Mouse (Mus musculus) cerebral cortex, adult 2 months (tissue): ENCODE data around the gene Mapk12.

Experiments
- WGBS: fragments of 180-500 bp; shearing (Covaris S2); methylation state at CpG from one replicate; pipeline ENCODE4 v1.1.7; 2018; 5-methylcytosine and 5-hydroxymethylcytosine counted together

The Mapk12 gene

DNA sequence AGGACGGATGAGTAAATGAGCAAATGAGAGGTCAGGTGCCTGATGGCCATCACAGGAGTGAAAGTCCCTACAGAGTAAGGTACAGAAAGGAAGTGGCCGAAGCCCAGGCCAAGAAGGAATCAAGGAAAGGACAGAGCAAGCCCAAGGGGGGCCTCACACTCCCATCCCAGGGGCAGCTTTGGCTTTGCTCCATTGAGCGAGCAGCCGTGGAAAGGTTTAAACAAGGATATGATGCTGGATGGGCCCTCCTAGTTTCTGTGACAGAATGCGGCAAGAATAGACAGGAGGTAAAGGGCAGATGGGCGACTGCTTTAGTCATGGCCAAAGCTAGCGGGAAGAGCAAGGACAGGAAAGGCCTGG lies 2.5 kb downstream of the Mapk12 start:
- 84% methylated on average over 7 of the region's 7 CpGs for WGBS

DNA sequence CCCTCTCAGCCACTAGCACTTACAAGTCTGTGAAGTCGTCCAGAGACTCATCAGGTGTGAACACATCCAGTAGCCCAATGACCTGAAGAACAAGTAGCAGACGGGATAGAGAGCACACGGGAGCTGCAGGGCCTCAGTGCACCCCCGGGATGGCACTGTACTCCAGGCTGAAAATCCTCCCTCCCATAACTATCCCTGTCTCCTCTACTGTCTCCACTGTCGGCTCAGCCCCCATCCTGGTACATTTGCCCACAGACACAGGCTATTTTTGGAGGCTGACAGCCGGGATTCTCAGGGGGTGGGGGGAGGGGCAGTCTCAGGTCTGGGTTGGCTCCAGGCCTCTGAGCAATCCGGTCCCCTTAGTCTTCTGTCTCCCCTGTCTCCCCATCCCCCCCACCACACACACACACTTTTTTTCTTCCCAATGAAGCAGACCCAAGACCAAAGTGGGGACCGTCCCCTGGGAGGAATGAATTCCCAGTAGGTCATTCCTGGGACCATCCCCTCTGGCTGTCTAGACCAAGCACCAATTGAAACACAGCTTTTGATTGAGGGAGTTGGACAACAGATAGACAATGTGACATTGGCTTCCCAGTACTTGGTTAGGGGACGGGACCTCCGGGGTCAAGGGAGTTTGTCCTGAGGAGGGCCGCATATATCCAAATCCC lies 3.0 kb downstream of the Mapk12 start:
- 58% methylated on average over 11 of the region's 11 CpGs for WGBS

DNA sequence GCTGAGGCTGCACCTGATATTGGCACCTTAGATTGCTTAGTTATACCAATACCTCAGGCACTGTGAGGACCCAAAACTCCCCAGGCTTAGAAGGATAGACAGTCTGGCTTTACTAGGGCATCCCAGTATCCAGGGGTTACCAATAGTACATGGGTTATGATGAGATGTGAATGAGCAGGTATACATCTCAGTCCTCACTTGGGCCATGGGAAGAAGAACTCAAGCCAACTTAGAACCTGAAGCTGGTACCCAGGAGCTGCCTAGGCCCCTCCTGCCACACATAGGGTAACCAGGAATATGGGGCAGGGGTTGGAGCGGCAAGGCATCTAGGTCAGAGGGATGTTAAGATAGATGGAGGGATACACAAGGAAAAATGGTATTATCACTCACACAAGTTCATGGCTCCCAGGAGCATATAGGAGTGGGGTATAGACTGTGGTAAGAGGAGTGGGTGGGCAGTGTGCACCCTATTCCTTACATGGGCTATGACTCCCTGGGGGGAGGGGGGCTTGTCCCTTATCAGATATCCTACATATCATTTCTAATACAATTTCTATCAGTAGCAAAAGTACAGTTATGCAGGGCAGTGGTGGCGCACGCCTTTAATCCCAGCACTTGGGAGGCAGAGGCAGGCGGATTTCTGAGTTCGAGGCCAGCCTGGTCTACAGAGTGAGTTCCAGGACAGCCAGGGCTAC lies 3.9 kb downstream of the Mapk12 start:
- WGBS = 98% methylated on average over 5 of the region's 5 CpGs

DNA sequence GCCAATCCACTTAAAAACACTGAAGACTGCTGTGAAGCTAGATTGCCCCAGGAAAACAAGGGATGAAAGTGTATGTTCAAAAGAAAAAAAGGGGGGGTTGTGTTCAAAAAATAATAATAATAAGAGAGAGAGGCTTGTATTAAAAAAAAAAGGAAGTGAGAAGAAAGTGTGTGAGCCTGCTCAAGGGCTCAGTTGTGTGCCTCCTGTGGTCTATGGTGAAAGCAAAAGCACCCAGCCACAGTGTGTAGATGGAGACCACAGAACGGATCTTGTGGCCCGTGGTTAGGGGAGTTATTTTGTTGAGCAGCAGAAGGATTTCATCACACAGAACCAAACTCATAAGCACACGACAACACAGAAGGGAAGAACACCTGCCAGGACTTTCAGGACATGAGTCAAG lies 9.2 kb downstream of the Mapk12 start:
- 94% methylated on average over 3 of the region's 3 CpGs for WGBS

DNA sequence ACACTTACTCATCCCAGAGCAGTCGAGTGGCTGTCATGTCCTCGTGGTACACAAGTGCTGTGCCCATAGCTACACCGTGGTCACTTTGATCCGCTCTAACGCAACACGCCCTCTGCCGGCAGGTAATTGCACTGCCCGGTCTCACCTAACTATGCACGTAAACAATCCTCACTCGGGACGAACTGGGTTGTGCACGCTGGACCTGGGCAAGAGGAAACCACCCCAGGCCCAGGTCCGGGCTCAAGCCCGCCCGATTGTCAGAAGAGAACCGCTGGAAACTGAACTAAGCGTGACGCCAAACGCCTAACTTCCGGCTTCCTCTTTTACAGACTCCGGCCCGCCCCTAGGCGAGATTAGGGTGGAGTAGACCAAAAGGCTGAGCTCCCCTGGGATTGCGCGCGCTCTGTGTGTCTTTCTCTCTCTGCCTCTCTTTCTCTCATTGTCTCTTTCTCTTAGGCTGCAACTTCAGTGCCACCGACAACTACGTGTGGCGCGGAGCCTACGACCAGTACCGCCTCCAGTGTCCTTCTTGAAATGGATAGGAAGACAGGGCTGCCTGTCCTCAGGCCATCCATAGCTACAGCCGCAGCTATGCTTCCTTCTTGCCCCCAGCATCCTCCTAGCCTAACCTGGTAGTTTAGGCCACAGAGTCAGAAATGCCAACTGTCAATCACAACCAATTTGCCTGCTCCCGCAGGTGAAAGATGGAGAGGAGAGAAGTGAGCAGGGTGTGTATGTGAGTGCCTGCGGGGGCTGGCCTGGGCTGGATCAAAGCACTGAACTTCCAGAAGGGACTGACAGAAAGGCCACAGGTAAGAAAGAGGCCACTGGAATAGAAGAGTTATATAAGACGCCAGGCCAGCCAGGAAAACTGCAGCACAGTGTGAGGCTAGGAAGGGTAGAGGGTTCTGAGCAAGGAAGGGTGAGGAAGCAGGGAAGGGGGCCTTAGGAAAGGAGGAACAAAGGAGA lies 11.8 kb downstream of the Mapk12 start, which contains the start of gene Hdac10:
Gene Hdac10, minus strand, starts transcription at position 319 of the 969 bp plus-strand sequence.
- WGBS = 2% methylated on average over 36 of the region's 36 CpGs

DNA sequence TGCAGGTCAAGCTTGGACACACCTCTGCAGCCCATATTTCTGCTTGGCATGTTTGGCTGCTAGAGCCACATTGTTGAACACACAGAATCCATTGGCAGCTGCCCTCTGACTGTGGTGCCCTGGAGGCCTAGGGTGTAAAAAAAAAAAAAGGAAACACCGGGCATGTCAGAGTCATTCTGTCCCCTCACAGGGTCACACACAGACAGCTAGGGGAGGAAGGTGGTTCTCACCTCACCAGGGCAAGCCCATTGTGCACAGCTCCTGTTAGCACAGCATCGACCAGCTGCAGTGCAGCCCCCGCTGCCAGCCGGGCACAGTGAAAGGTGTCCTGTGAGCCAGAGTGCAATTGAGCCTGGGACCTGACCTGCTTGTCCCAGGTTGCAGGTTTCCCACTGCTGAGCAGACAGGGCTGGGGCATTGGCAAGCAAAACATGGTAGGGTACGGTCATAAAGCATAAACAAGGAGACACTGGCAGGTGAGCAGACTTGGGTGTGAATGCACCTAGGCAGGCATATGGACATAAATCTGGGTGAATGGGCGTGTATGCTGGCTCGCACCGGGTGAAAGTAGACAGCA lies 13.1 kb downstream of the Mapk12 start:
- WGBS = 66% methylated on average over 8 of the region's 8 CpGs

DNA sequence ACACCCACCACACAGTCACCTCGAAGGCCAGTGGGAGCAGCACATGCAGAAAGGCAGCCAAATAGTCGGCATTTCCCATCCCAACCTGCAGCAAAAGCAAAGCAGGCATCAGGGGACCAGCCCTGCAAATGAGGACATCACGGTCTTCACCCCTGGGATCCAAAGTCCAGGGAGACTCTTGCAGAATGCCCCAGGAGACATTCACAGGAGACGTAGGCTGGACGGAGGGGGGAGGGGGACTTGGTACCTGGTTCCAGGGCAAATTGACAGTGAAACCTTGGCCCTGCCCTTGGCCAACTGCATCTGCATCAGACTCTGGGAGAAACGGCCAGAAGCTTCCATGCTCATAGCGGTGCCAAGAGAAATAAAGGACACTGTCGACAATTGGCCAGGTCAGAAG lies 13.9 kb downstream of the Mapk12 start:
- WGBS = 87% methylated on average over 8 of the region's 8 CpGs

DNA sequence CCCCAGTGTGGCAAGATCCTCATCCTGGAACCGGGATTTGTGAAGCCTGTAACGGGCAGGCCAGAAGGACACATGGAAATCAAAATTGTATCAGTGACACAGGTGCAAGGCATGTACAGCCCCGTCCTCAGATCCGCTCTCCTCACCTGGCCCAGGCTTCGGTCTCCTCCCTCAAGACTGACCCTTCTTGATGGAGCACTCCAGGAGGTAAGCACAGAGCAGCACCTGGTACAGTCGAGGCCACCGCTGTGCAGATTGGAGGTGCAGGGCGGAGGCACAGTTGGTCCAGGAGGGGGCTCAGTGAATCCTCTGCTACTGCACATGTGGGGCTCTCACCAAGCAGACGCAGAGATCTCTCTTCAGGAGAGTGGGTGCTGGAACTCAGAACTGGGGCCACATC lies 15.2 kb downstream of the Mapk12 start:
- WGBS = 96% methylated on average over 9 of the region's 9 CpGs

DNA sequence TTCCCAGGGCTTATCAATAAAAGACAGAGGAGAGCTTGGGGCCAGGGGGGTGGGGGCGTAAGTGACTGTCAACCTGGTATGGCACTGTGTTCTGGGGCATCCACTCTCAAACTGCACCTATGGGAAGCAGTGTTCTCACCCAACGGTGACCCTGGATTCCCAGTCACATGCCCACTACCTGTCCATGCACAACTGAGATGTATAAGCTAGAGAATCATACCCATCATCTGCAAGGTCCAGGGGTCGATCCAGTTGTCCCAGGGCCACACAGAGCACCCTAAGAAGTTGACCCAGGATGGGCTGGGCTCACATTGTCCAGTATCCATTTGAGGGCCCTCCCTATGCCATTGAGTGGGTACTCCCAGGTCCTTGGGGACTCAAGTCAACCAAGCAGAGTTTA lies 16.2 kb downstream of the Mapk12 start:
- 93% methylated on average over 3 of the region's 3 CpGs for WGBS

DNA sequence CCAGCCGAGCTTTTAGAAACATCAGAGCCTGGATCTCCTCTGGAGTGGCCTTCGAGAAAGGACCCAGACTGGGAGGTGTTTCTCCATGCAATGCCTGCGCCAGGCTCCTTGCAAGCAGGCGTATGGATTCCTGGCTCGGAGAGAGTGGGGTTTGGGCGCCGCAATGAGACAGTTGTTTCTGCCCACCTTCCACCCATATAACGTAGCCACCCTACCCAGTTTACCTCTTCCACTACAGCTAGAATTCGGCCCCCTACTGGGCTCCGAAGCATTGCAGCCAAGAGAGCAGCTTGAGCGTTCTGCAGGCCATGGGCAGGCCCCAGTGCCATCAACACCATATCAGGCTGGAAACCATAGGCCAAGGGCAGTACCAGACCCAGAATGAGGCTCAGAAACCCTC lies 16.9 kb downstream of the Mapk12 start:
- 17% methylated on average over 11 of the region's 11 CpGs for WGBS

DNA sequence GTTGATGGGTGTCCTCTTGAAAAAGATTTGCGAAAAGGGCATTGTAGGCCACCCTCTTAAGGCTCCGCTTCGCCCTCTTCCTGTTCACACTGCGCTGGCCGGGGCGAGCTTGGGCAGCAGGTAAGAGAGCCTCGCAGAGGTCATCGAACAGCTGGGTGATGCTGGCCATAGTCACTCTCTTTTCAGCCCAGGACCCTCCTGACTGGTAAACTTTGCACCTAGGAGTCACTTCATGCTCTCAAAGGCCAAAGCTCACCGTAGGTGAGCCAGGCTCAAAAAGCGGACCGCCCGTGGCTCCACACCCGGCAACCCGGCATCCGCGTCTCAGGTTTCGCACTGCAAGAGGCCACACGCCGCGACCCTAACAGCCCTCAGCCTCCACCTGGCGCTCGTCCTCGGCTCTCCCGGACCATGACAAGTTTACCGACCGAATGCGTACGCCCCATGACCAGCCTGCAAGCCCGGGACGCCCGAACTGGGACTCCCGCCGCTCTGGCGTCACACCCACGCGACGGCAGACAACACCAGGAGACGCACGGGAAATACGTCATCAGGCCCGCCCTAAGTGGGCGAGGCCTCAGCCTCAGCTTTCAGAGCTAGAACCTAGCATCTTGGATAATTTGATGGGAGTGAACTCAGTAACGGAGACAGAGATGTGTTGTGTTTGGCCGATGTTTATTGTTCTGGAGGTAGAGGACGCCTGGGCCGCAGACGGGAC lies 17.7 kb downstream of the Mapk12 start, which contains the start of gene Tubgcp6:
Gene Tubgcp6, minus strand, starts transcription at position 464 of the 718 bp plus-strand sequence.
- under 1% methylated on average over 47 of the region's 47 CpGs for WGBS

DNA sequence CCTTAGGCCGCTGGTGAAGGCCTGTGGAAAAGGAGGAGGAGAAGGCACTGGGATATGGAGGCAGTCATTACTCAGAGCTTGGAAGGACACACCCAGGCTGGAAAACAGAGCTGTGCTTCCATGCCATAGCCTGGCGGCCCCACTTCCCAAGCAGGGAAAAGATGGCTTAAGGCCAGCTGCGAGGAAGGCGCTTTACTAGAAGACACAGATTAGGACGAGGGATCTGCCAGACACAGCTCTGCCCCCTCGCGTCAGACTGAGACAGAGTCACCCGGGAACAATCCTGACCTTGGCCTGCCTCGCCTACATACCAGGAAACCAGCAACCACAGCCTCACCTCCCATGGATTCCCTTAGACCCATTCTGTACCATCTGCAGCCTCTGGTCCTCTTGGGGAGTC lies 30.4 kb downstream of the Mapk12 start:
- WGBS = 58% methylated on average over 9 of the region's 9 CpGs

DNA sequence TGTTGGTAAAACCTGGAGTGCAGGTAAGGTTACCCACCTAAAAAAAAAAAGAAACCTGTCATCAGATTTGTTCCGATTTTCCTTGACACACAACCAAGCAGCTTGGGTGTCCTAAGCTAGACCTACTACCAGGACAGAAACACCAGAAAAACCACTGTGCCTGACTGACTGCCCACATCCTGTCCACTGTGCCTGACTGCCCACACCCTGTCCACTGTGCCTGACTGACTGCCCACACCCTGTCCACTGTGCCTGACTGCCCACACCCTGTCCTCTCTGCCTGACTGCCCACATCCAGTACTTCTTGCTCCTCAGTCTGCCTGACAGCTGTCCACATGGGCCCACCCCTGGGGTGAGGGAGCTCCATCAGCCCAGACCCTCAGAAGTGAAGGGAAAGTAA lies 33.5 kb downstream of the Mapk12 start:
- WGBS = 82% methylated on average over 1 of the region's 1 CpGs

DNA sequence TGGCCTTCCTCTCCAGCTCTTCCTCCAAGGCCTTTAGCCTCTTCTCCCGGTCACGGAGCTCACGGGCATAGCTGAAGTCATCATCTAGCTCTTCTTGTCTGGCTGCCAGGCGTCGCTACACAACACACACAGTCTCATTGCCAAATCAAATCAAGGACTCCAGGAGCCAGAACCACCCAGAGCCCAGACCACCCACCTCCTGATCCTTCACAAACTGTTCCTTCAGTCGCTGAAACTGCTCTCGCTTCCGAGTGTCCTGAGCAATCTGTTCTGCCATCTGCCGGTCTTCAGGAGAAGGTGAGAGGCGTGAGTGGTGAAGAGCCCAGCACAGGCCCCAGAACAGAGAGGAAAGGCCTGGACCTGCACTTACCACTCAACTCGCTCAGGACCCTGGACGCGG lies 34.4 kb downstream of the Mapk12 start:
- 55% methylated on average over 13 of the region's 13 CpGs for WGBS

DNA sequence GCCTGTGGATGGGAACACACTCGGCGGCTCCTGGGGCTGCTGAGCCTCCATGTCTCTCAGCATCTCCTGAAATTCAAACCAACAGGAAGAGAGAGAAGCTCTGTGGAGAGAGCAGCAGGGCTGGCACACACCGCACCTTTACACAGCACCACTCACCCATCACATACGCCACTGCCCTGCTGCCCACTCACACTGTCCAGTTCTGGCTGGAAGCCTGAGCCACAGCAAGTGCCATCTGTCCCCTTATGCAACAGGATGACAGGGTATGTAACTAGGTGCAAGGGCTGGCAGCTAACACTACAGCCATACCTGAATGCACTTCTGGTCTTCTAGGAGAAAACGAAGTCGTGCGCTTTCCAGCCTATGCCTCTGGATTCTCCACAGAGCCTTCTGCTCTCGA lies 36.1 kb downstream of the Mapk12 start:
- 67% methylated on average over 8 of the region's 8 CpGs for WGBS

DNA sequence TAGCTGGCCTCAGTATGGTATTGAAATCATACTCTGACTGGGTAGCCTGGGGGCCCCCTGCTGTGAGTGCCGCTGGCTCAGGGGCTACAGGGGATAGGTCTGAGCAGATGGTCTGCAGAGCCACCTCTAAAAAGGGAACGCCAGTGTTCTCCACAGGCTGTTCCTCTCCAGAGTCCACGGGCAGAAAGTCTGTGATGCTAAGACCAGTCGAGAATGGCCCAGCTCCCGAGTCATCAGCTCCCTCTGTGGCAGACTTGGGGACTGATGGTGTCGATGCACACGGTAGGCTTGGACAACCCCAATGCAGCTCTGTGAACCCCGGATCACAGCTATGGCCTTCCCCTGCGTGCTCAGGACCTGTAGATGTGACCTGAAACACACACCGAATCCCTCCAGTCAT lies 36.6 kb downstream of the Mapk12 start:
- WGBS = 71% methylated on average over 10 of the region's 10 CpGs

DNA sequence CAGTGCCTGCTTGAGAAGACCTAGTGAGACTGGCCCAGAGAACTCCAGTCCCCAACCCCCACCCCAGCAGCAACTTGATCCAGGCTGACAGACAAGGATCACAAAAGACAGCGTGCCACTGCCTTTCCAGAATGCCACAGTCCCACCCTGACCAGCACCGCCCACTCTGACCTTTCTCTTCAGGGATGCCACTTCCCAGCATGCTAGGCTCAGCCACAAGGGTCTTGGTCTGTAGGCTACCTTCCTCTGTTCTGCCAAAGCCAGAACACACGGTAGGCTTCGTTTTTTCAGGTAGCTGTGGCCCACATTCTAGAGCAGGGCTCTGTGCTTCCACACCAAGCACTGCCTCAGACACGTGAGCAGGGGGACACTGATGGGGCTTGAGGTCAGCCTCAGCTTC lies 37.9 kb downstream of the Mapk12 start:
- WGBS = 74% methylated on average over 5 of the region's 5 CpGs

DNA sequence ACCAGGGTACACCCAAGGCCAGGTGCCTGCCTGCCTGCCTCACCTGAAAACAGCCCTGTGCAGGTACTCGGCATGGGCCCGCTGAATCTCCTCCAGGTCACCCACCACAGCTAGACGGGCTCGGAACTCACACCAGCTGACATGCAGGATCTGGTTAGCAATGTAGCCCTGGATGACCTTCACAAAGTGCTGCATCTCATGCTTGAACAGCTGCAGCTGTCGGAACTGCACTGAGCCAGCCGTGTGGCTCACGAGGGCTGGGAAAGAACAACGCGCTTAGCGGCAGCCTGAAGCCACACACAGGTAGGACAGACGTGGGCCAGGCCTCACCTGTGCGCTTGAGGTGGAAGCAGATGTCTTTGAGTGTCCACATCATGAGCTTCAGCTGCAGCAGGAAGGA lies 39.7 kb downstream of the Mapk12 start:
- 74% methylated on average over 12 of the region's 12 CpGs for WGBS

DNA sequence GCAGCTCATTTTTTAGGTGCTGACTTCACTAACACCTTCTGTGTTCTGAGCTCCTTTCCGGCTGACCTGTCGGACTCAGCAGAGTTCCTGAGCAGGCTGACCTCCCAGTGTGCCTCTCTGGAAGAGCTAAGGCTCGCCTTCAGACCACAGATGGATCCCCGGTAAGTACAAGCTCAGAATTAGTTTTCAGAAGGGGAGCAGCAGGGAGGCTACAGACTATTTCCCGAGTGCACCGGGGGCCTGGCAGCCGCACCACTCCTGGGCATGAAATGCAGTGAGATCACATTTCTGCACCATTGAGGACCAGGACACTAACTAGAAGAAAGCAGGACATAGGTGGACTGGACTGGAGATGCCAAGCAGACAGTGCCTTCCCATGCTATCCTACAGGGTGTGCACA lies 41.9 kb downstream of the Mapk12 start:
- 78% methylated on average over 7 of the region's 7 CpGs for WGBS

DNA sequence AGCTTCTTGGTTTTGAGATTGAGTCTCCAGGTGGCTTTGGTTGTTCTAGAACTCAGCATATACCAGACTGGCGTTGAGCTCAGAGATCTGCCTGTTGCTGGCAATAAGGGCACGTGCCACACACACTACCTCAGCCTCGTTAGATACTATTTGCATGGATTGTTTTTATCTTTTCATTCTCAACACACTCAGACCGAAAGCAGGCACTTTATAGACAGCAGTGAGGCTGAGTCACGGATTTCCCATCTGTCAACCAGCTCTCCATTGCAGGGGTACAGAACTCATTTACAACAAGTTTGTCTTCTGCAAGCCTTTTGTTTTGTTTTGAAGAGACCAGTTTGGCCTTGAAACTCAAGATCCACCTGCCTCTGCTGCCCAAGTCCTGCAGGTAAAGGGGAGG lies 43.1 kb downstream of the Mapk12 start:
- 48% methylated on average over 5 of the region's 5 CpGs for WGBS

DNA sequence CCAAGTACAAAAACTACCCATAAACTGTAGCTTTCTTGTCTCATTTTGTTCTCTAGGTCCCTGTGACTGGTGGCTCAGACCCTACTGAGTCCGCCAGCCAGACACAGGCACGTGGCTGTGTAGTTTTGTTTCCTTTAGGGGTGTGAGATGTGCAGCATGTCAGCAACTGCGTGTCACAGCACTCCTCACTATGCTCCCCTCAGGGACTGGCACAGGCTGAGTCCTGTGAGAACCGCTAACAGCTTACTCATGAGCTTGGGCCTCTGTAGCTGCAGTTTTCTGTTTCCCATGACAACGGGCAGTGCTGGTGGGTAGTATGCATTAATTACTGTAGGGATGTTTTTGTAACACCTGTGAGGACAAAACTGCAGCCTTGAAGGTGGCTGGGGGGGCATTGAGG lies 48.3 kb downstream of the Mapk12 start:
- WGBS = 48% methylated on average over 5 of the region's 5 CpGs
